Mouse (Mus musculus): ENCODE measurements around the gene Gna15. TPM values are rescaled to one million over a fixed set of nuclear protein-coding genes. Genes with fewer than 3 reads are reported as not detected.

The Gna15 gene
- polyA plus RNA-seq (2012; rRNA removed) = 1.6 and 2.3 TPM in 2 replicates

- 23% methylated on average over 9 of the region's 9 CpGs for WGBS
- no peak for DNase-seq (ENCODE audit: low read depth, low spot score)
These were observed at the start of gene Gna15 for GRCm38 (mm10) chr10:81524051-81524605. Gene Gna15 (minus strand): TSS chr10:81524225.

DNA sequence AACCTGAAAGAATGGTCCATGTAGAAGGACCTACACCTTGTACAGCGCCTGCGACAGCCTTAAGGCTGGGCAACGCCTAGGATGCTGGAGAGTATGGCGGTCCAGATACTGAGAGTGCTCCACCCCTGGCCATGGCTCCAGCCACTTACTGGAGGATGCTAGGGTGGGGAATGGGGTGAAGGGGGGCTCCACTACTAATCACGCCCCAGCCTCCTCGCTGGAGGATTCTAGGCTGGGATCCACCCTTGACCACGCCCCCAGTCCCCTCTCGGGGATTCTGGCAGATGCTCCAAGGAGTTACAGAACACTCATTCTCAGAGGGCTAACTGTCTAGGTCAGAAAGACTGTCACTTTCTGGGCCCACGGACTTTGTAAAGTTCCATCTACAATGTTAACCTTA is 49.0 kb upstream of the Gna15 start:
- DNase-seq (ENCODE audit: low read depth, low spot score) = no peak
- WGBS = 29% methylated on average over 9 of the region's 9 CpGs

DNA sequence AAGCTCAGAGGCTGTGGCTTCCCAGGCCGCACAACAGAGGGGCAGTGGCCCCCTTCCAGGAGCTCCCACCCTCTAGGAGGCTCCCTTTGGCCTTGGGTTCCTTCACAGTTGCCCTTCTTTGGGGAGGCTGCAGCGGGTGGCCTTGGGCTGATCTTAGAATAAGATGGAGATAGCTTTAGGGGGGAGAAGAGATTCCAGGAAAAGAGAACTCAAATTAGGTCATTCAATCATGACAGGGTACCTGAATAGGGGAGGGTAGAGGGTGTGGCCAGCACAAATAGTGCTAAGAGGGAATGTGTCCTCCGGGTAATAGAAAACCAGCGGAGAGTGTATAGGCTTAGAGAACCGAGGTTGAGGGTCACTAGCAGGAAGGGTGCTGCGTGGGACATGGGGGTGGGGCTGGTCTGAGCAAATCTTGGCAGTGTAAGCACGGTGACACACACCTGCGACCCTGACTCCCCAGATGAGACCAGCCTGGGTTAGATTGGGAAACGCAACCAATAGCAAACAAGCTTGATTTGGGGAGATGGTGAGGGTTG is 48.2 kb upstream of the Gna15 start:
- 12% methylated on average over 9 of the region's 9 CpGs for WGBS
- no peak for DNase-seq (ENCODE audit: low read depth, low spot score)

DNA sequence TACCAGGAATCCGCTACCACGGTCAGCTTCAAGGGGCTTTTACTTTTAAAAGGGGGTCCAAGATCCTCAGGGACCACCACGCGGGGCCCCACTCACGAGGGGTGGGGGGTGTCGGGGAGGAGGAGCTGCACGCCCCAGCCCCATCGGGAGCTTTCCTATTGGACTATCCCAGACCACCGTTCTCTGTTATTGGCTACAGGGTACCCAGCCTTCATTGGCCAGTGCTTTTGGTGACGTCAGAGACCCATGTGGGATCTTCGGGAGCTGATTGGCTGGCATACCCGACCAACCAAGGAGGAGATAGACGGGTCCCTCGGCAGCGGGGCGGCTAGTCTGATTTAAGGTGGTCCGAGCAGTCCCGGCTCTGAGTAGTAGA is 47.5 kb upstream of the Gna15 start:
- DNase-seq (ENCODE audit: low read depth, low spot score) = peak; percentile 84
- WGBS = 1% methylated on average over 18 of the region's 18 CpGs

GRCm38 (mm10) chr10:81570831-81571500 is 46.9 kb upstream of the Gna15 start:
- peak; percentile 63 for DNase-seq (ENCODE audit: low read depth, low spot score)
- WGBS = under 1% methylated on average over 34 of the region's 34 CpGs

DNA sequence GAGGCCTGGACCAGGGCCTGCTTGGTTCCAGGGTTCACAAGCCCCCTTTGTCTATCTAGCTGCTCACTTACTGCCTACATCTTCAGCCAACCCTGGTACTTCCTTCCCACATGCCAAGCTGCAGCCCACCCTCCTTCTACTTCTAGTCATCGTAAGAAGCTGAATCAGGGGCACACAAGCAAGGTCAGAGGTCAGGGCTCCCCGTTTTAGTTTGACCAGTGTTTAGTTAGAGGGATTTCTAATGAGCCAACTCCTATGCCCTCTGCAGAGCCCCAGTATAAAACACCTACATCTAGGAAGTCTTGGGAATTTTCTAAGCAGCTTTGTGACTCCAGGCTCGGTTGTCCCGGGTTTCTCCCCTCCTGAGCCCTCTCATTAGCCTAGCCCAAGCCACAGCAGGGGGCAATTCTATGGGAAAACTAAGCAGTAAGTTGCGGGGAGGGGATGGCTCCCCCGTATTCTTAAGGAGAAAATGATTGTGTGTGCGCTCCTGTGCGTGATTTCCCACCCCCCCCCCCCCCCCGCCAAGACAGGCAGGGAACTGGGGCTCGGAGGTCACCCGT is 46.3 kb upstream of the Gna15 start:
- 11% methylated on average over 11 of the region's 11 CpGs for WGBS

DNA sequence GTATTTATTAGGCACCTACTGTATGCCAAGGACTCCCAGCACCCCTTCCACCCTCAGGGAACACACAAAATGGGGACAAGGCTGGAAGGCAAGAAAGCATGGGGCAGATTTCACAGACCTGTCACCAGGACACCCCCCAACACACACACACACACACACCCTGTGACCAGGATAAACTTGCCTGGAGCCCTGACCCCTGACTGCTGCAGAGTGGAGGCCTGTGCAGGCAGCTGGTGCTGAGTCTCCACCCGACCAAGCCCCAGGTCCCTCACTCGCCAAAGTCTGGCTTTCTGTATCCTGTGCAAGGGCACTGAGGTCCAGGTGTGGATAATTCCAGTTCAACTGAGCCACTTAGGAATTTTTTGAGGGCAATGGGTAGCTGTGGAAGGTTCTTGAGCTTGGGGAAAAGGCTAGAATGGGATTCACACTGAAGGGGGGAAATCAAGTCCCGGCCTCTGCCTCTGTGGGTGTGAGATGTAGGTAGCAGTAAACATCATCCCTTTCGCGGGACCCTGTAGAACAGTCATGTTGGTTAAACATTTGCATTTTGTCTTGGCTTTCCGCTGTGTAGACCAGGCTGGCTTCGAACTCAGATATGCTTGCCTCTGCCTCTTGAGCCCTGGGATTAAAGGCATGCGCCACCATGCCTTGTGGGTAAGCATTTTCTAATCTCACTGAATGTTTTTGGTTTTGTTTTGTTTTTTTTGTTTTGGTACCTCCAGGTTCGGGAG is 45.6 kb upstream of the Gna15 start:
- WGBS = 84% methylated on average over 9 of the region's 9 CpGs
- DNase-seq (ENCODE audit: low read depth, low spot score) = no peak

More for the DNA sequence above, 46.3 kb upstream of the Gna15 start:
- DNase-seq (ENCODE audit: low read depth, low spot score) = no peak

- no peak for DNase-seq (ENCODE audit: low read depth, low spot score)
- 21% methylated on average over 16 of the region's 16 CpGs for WGBS
These were observed 44.6 kb upstream of the Gna15 start for GRCm38 (mm10) chr10:81568381-81569191.

GRCm38 (mm10) chr10:81565257-81566228 is 41.5 kb upstream of the Gna15 start:
- WGBS = 72% methylated on average over 20 of the region's 20 CpGs
- no peak for DNase-seq (ENCODE audit: low read depth, low spot score)

DNA sequence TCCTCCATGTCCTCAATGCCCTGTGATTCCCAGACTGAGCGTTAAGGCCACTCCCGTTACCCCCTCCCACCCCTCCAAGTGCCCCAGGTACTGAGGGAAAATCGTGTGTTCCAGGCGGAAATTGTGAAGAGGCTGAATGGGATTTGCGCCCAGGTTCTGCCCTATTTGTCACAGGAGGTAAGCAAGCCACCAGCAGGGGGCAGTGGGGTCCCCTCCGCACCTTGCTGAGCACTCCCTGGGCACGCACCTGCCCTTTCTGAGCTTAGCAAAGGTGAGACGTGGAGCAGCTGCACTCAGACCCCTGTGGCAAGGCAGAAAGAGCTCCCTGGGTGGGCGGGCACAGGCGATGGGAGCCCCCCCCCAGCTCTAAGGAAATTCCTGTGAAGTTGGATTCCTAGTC is 40.7 kb upstream of the Gna15 start:
- DNase-seq (ENCODE audit: low read depth, low spot score) = no peak

DNA sequence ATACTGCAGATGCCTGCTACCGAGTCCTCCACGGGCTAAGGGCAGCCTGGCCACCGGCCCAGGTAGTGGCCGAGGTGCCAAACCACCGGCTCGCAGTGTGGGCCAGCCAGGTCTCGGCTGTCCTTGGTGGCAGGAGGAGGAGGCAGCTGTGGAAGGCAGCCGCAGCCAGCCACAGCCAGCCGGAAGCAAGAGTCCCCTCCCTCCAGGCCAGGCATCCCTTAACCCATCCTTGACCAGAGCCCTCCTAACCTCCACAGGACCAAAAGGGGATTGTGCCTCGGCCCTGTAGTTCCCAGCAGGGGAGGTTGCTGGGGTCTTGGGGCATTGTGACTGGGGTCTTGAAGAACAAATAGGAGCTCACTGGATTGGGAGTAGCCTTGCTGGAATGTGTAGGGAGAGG is 40.2 kb upstream of the Gna15 start:
- 12% methylated on average over 10 of the region's 10 CpGs for WGBS
- no peak for DNase-seq (ENCODE audit: low read depth, low spot score)

More for the DNA sequence above, 40.7 kb upstream of the Gna15 start:
- 41% methylated on average over 10 of the region's 10 CpGs for WGBS

DNA sequence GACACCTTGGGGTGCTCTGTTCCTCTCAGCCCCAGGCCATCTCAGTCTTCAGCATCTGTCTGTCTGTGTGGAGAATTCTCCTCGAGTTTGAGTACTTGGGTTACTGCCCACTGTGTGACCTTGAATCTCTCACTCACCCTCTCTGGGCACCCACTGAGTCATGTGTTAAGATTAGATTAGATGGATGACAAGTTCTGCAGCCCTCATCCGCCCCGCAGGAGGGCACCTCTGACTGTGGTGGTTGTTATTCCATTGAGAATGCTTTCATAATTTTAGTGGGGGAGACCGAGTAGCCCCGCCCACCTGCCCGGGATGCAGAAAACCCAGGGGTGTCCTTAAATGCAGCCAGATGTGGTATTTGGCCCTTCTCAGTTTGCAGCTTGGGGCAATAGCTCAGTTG is 39.5 kb upstream of the Gna15 start:
- DNase-seq (ENCODE audit: low read depth, low spot score) = no peak
- WGBS = 38% methylated on average over 6 of the region's 6 CpGs

GRCm38 (mm10) chr10:81562411-81562810 is 38.4 kb upstream of the Gna15 start:
- no peak for DNase-seq (ENCODE audit: low read depth, low spot score)
- WGBS = 57% methylated on average over 6 of the region's 6 CpGs

GRCm38 (mm10) chr10:81560719-81561459 is 36.9 kb upstream of the Gna15 start:
- DNase-seq (ENCODE audit: low read depth, low spot score) = no peak

DNA sequence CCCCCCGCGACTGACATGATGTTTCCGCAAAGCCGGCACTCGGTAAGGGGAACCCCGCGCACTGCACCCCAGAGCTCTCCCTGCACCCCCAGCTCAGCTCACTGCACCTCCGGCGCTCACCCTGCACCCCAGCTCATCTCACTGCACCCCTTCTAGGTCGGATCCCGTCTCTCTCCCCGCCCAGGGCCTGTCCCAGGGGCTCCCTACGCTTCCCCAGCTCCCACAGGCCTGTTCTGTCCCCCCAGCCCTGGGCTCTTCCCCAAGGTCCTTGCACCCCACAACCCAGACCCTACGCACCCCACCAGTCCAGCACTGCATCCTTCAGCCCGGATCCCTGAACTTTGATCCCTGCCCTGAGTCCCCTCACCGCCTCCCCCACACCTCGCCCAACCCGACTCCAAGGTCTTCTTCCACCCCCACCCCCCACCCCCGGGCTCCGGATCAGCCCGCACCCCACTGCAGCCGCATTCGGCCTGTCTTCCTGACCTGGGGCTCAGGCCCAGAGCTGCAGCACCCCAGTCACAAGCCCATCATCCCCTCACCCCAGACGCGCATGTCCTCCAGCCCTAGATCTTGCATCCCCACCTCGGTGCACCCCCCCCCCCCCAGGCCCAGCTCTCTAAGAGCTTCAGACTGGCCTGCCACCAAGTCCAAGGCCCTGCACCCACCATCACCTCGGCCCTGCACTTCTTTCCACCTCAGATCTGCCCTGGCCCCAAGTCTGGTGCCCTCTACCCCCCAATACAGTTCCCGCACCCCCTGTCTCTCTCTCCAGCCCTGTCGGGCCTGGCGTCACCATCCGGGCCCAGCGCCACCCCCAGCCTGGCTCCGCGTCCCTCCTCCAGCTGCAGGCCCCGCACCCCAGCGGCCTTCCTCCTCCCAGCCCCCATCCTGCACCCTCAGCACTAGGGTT is 35.9 kb upstream of the Gna15 start:
- under 1% methylated on average over 36 of the region's 36 CpGs for WGBS
- no peak for DNase-seq (ENCODE audit: low read depth, low spot score)

More at GRCm38 (mm10) chr10:81560719-81561459, 36.9 kb upstream of the Gna15 start:
- 5% methylated on average over 16 of the region's 16 CpGs for WGBS

GRCm38 (mm10) chr10:81559163-81559626 is 35.2 kb upstream of the Gna15 start, which contains the start of gene Aes:
Gene Aes (plus strand): TSS chr10:81559488.
- no peak for DNase-seq (ENCODE audit: low read depth, low spot score)
- WGBS = under 1% methylated on average over 34 of the region's 53 CpGs

DNA sequence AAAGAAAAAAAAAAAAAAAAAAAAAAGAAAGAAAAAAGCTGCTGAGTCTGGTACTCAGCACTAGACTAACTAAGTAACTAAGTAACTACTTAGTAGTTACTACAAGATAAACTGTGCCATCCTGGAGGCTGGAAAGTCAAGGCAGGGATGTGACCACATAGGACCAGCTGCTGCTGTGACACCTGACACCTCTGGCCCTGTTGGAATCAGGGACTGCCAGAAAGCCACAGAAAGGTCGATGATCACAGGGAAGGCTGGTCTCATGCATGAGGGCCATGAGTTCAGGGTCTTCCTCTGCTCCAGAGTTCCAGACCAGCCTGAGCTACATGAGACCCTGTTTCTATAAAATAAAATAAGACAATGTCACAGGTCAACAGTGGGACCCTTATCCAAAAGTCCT is 33.5 kb upstream of the Gna15 start:
- DNase-seq (ENCODE audit: low read depth, low spot score) = no peak
- 32% methylated on average over 1 of the region's 1 CpGs for WGBS

Measured in large intestine, adult 2 months (tissue).